Mouse (Mus musculus) heart, embryonic 11.5 days (tissue): Measurements from ENCODE around the gene Pdcd10. TPM values are rescaled to one million over a fixed set of nuclear protein-coding genes. Genes with fewer than 3 reads are reported as not detected.

ENCODE experiments used
- ATAC-seq: fragments of 200-750 bp; cut with Nextera tagmentation; replicated peaks from 2 replicates; pipeline ENCODE4 v1.8.0; 2017; ENCODE audit warnings: moderate library complexity; ENCODE audit not compliant: insufficient number of reproducible peaks, low FRiP score, low TSS enrichment
- H3K27ac ChIP-seq: fragments of 300-500 bp; sonication (generic); 2 replicates; pipeline ENCODE4 v1.5.1; 2014; ENCODE audit warnings: mild to moderate bottlenecking, low read depth, low read length
- H3K27me3 ChIP-seq: fragments of 300-500 bp; sonication (generic); 2 replicates; pipeline ENCODE4 v1.6.1; 2014; ENCODE audit warnings: mild to moderate bottlenecking, low read length, mixed read lengths; ENCODE audit not compliant: control insufficient read depth, insufficient read depth
- H3K36me3 ChIP-seq: fragments of 300-500 bp; sonication (generic); 2 replicates; pipeline ENCODE4 v1.6.1; 2014; ENCODE audit warnings: mild to moderate bottlenecking, low read length, moderate library complexity, mixed read lengths; ENCODE audit not compliant: control insufficient read depth, insufficient read depth
- H3K4me1 ChIP-seq: fragments of 300-500 bp; sonication (generic); 2 replicates; pipeline ENCODE4 v1.6.1; 2014; ENCODE audit warnings: low read length; ENCODE audit not compliant: control insufficient read depth, insufficient read depth
- H3K4me2 ChIP-seq: fragments of 300-500 bp; sonication (generic); 2 replicates; pipeline ENCODE4 v1.6.1; 2014; ENCODE audit warnings: mild to moderate bottlenecking, moderate library complexity
- H3K4me3 ChIP-seq: fragments of 300-500 bp; sonication (generic); 2 replicates; pipeline ENCODE4 v1.5.1; 2014; ENCODE audit warnings: low read depth, low read length
- H3K9ac ChIP-seq: fragments of 300-500 bp; sonication (generic); 2 replicates; pipeline ENCODE4 v1.6.1; 2014; ENCODE audit warnings: mild to moderate bottlenecking, low read depth, low read length, moderate library complexity
- H3K9me3 ChIP-seq: fragments of 300-500 bp; sonication (generic); replicated peaks from 2 replicates; pipeline ENCODE4 v1.6.1; 2016; ENCODE audit warnings: low read length; ENCODE audit not compliant: control insufficient read depth
- WGBS: fragments of 180-500 bp; shearing (Covaris S2); extraction: QIAGEN DNeasy Blood & Tissue Kit; methylation state at CpG from one replicate; pipeline ENCODE4 v1.1.7; 2014; ENCODE audit not compliant: insufficient replicate concordance; 5-methylcytosine and 5-hydroxymethylcytosine counted together
- polyA plus RNA-seq: library from polyadenylated mRNA; unstranded; fragments of >200 nt; fragmentation: Nextera tagmentation; extraction: Ambion mirVana; gene quantifications from 2 replicates; pipeline ENCODE4 v1.2.1, GENCODE M21; 2014

Pdcd10 gene
- polyA plus RNA-seq, 1 experiment from 2014 or later: 73.4 TPM

DNA sequence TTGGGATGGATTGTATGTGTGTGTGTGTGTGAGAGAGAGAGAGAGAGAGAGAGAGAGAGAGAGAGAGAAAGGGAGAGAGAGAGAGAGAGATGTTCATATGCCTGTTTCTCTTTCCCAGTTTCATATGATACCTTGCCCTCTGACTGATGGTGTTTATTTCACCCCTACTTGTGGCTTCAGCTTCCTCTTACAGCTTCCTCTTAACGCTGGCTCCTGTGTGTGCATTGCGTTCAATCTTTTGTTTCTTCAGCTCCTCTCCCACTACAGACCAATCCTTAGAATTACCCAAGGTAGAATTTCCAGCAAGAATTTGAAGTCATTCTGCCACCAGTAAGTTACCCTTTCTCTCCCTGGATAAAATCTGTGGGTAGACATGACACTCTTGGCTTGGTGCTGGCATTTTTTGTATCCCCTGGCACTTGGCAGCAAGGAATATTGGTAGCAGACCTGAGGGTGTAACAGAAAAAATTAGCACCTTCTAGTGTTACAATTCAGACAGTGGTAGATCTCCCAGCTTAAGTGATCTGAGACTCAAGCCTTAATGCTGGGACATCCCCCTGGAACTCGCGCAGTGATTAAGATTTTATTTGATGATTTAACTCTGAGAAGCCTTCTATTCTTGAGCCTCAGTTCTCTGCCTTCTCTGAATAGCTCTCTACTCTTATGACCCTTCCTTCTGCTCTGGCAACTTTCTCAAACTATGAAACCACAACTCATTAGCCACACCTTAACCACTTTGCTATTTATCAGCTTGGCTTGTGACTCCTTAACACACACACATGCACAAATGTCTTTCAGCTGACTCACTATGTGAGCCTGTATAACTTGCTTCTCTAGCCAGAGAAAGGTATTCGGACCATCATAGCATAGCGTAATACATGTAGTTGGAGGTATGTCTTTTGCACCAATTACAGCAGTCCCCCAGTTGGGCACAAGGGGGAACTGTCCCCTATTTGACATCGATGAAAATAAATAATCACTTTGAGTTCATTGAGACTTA, 57.4 kb downstream of the Pdcd10 start:
- Histone ChIP-seq H3K4me1 (no peaks in the 10 kb centered on the region), H3K9me3 (no peaks in the 10 kb centered on the region), H3K4me2 (no peak overlapping the region), H3K4me3 (no peak overlapping the region), H3K9ac (no peak overlapping the region), H3K27me3 (no peaks in the 10 kb centered on the region), H3K36me3 (no peaks in the 10 kb centered on the region), H3K27ac (no peak overlapping the region)
- no peak for ATAC-seq
- 83% methylated on average over 7 of the region's 7 CpGs for WGBS

DNA sequence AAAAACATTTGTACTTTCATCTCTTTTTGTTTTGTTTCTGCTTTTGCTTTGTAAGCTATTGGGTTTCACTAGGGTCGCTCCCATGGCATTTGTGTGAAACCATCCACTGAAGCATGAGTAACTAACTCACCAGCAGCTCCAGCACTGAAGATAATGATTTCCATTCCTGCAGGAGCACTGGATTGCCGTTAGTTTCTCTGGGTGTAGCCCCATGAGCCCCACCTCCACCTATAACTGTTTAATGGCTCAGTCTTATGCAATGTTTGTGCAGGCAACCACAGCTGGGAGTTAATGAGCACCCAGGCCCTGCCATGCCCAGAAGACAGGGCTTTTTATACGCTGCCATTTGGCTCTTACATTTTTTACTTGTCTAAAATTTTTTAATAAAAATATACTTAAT, 63.7 kb downstream of the Pdcd10 start:
- Histone ChIP-seq H3K36me3 (no peaks in the 10 kb centered on the region), H3K4me1 (no peaks in the 10 kb centered on the region), H3K4me2 (no peak overlapping the region), H3K27ac (no peak overlapping the region), H3K27me3 (no peaks in the 10 kb centered on the region), H3K9me3 (no peaks in the 10 kb centered on the region), H3K4me3 (no peak overlapping the region), H3K9ac (no peak overlapping the region)
- 65% methylated on average over 3 of the region's 3 CpGs for WGBS
- no peak for ATAC-seq

DNA sequence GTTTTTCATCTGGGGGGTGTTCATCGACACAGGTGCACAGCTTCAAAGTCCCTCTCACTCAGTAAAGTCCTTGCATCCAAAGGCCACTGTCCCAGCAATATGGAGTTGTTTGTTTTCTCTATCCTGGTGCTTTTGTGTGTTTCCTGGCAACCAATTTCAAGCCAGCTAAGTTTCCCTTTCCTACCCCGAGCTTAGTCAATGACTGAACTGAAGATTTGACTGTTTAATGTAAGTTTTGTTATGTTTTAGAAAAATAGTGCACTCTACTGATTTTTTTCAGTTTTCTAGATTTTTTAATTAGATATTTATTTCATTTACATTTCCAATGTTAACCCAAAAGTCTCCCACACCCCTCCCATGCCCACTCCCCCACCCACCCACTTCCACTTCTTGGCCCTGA, 74.6 kb downstream of the Pdcd10 start, which contains the start of gene Wdr49:
Gene Wdr49, minus strand, starts transcription at position 101 of the 400 bp plus-strand sequence.
- Histone ChIP-seq H3K9me3 (no peaks in the 10 kb centered on the region), H3K4me2 (no peak within 1 kb of the TSS), H3K9ac (no peak within 1 kb of the TSS), H3K27ac (no peak within 1 kb of the TSS), H3K4me1 (no peaks in the 10 kb centered on the region), H3K27me3 (no peaks in the 10 kb centered on the region), H3K36me3 (no peaks in the 10 kb centered on the region), H3K4me3 (no peak within 1 kb of the TSS)
- ATAC-seq: no peak
- 50% methylated on average over 2 of the region's 2 CpGs for WGBS

DNA sequence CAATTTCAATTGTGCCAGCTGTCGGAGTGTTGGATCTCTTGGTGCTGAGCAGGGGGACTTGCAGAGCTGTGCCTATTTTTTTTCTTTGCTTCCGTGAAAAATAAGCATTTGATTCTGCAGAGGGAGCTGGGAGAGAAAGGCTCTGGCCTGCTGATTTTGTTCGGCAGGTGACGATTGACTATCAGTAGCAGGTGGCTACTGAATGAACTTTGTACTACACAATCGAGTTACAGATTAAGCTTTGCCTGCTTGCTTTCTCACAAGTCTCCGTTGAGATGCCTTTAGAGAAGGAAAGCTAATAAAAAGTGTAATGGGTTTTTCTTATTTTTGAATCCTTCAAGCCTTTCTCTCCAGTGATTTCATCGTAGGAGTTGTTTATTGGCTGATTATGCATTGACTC, 81.5 kb downstream of the Pdcd10 start:
- Histone ChIP-seq H3K27ac (no peak overlapping the region), H3K27me3 (no peaks in the 10 kb centered on the region), H3K4me2 (no peak overlapping the region), H3K36me3 (no peaks in the 10 kb centered on the region), H3K4me3 (no peak overlapping the region), H3K4me1 (no peaks in the 10 kb centered on the region), H3K9ac (no peak overlapping the region), H3K9me3 (no peaks in the 10 kb centered on the region)
- ATAC-seq: no peak
- 70% methylated on average over 7 of the region's 7 CpGs for WGBS

DNA sequence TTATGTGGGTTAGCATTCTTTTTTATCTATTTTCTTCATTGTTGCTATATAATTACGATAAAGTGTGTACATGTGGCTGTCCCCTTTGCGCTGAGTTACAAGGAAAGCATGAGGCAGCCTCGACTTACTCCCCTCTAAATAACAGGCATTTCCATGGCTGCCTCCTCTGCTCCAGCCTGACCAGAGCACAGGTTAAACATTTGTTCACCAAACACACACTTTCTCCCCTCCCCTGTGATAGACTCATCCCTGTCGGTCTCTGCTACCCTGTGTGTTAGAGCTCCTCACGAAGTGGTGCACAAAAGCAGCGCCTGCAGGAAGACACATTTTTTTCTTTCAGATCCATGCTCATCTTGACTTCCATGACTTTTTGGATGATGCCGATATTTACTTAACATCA, 82.0 kb downstream of the Pdcd10 start:
- Histone ChIP-seq H3K36me3 (no peaks in the 10 kb centered on the region), H3K9ac (no peak overlapping the region), H3K9me3 (no peaks in the 10 kb centered on the region), H3K4me3 (no peak overlapping the region), H3K4me2 (no peak overlapping the region), H3K27me3 (no peaks in the 10 kb centered on the region), H3K27ac (no peak overlapping the region), H3K4me1 (no peaks in the 10 kb centered on the region)
- ATAC-seq: no peak
- 78% methylated on average over 7 of the region's 7 CpGs for WGBS

DNA sequence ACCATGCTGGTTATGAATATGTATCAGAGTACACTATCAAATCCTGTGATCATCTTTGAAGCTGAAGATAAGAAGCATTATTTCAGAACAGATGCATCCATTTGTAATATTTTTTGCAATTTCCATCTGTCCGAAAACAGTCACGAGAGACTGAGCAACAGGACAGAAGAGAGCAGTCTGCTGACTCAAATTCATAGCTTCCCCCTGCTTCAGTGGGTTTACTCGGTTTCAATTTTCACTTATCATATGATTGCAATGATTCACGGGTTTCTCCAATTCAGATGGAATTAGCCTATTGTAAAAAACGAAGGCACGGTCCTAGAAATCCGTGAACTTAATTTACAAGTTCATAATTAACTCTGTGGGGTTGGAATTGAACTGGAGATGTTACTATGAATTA, 88.5 kb downstream of the Pdcd10 start:
- H3K9me3 ChIP-seq: no peaks in the 10 kb centered on the region
- no peak overlapping the region for H3K27ac ChIP-seq
- ATAC-seq: no peak
- no peak overlapping the region for H3K4me3 ChIP-seq
- WGBS: 77% methylated on average over 7 of the region's 7 CpGs
- no peak overlapping the region for H3K9ac ChIP-seq
- no peaks in the 10 kb centered on the region for H3K4me1 ChIP-seq
- no peaks in the 10 kb centered on the region for H3K36me3 ChIP-seq
- H3K27me3 ChIP-seq: no peaks in the 10 kb centered on the region
- no peak overlapping the region for H3K4me2 ChIP-seq

Other genes starting within 250 kb of the Pdcd10 start
- gene Wdr49, start 74.7 kb downstream of the Pdcd10 start, polyA plus RNA-seq: not detected in 2 replicates
- gene Serpini1, start 691 bp upstream of the Pdcd10 start, polyA plus RNA-seq: 1.0 and 2.3 TPM in 2 replicates
- gene Gm29133, start 191.3 kb upstream of the Pdcd10 start, polyA plus RNA-seq: not detected in 2 replicates